Mouse (Mus musculus) erythroblast, adult 5-6 weeks (primary cell): ENCODE results near the gene Serac1. TPM values are rescaled to one million over a fixed set of nuclear protein-coding genes. Genes with fewer than 3 reads are reported as not detected.

Experiments
- total RNA-seq, 2 experiments: library from RNA; stranded (forward) in 1 of 2; stranded (reverse) in 1 of 2; fragments of 150-400 nt in 1 of 2; fragments of 200-764, 138-1000 nt in 1 of 2; gene quantifications; 2 replicates each; pipeline versions ENCODE4 v1.2.3 to v1.2.4; 2015 to 2017; ENCODE audit warnings: low replicate concordance in 2 of 2

The Serac1 gene
- total RNA-seq, 2 experiments from 2014 or later, result 1.3 TPM; not detected in 1

Other genes starting within 250 kb of the Serac1 start
- gene Snx9, start 238.4 kb downstream of the Serac1 start, total RNA-seq (2015; ENCODE audit: low replicate concordance), result 13.3 and 16.7 TPM in 2 replicates
- gene Snx9, start 238.4 kb downstream of the Serac1 start, total RNA-seq (2017; ENCODE audit: low replicate concordance), result 7.5 and 9.8 TPM in 2 replicates
- gene Synj2, start 138.5 kb downstream of the Serac1 start, total RNA-seq (2015; ENCODE audit: low replicate concordance), result 0.63 and 1.3 TPM in 2 replicates
- 0.85 and 4.6 TPM in 2 replicates for gene Synj2, start 138.5 kb downstream of the Serac1 start, total RNA-seq (2017; ENCODE audit: low replicate concordance)
- gene Gtf2h5, start within 50 bp of the Serac1 start, total RNA-seq (2015; ENCODE audit: low replicate concordance), result 13.8 and 27.4 TPM in 2 replicates
- 14.9 and 15.5 TPM in 2 replicates for gene Gtf2h5, start within 50 bp of the Serac1 start, total RNA-seq (2017; ENCODE audit: low replicate concordance)
- 0.77 and 4.4 TPM in 2 replicates for gene Tulp4, start 26.7 kb upstream of the Serac1 start, total RNA-seq (2015; ENCODE audit: low replicate concordance)
- gene Tulp4, start 26.7 kb upstream of the Serac1 start, total RNA-seq (2017; ENCODE audit: low replicate concordance), result 3.9 and 4.3 TPM in 2 replicates
- gene Tmem181a, start 177.1 kb upstream of the Serac1 start, total RNA-seq (2015; ENCODE audit: low replicate concordance), result 0.42 and 0.58 TPM in 2 replicates
- 0.56 and 2.2 TPM in 2 replicates for gene Tmem181a, start 177.1 kb upstream of the Serac1 start, total RNA-seq (2017; ENCODE audit: low replicate concordance)
- 4.0 and 14.2 TPM in 2 replicates for gene Dynlt1a, start 237.8 kb upstream of the Serac1 start, total RNA-seq (2015; ENCODE audit: low replicate concordance)
- 3.3 and 14.1 TPM in 2 replicates for gene Dynlt1a, start 237.8 kb upstream of the Serac1 start, total RNA-seq (2017; ENCODE audit: low replicate concordance)